Mouse (Mus musculus) stomach, embryonic 14.5 days (tissue): ENCODE data around the gene Rnase4. TPM values are rescaled to one million over a fixed set of nuclear protein-coding genes. Genes with fewer than 3 reads are reported as not detected.

Experiments
- ATAC-seq: fragments of 200-750 bp; cut with Nextera tagmentation; 2 replicates; pipeline ENCODE4 v1.8.0; 2017; ENCODE audit warnings: low read depth, moderate TSS enrichment; ENCODE audit not compliant: insufficient number of reproducible peaks, insufficient read depth, low FRiP score
- H3K27ac ChIP-seq: fragments of 300-500 bp; sonication (generic); 2 replicates; pipeline ENCODE4 v1.5.1; 2014; ENCODE audit warnings: mild to moderate bottlenecking, low read length, moderate library complexity, mixed read lengths
- H3K27me3 ChIP-seq: fragments of 300-500 bp; sonication (generic); 2 replicates; pipeline ENCODE4 v1.6.1; 2014; ENCODE audit warnings: low read length, control low read depth, mixed read lengths; ENCODE audit not compliant: control insufficient read depth, insufficient read depth
- H3K36me3 ChIP-seq: fragments of 300-500 bp; sonication (generic); 2 replicates; pipeline ENCODE4 v1.6.1; 2014; ENCODE audit warnings: mild to moderate bottlenecking, control low read depth, low read length, moderate library complexity, mixed read lengths; ENCODE audit not compliant: control insufficient read depth, insufficient read depth
- H3K4me1 ChIP-seq: fragments of 300-500 bp; sonication (generic); 2 replicates; pipeline ENCODE4 v1.6.1; 2014; ENCODE audit warnings: low read length, control low read depth, mixed read lengths; ENCODE audit not compliant: control insufficient read depth, insufficient read depth
- H3K4me2 ChIP-seq: fragments of 300-500 bp; sonication (generic); replicated peaks from 2 replicates; pipeline ENCODE4 v1.6.1; 2014; ENCODE audit warnings: low read depth, low read length, control low read depth
- H3K4me3 ChIP-seq: fragments of 300-500 bp; sonication (generic); 2 replicates; pipeline ENCODE4 v1.5.1; 2014; ENCODE audit warnings: low read depth, low read length, control low read depth
- H3K9ac ChIP-seq: fragments of 300-500 bp; sonication (generic); replicated peaks from 2 replicates; pipeline ENCODE4 v1.6.1; 2014; ENCODE audit warnings: low read depth, mild to moderate bottlenecking, control low read depth, low read length, moderate library complexity, mixed read lengths
- H3K9me3 ChIP-seq: fragments of 300-500 bp; sonication (generic); 2 replicates; pipeline ENCODE4 v1.6.1; 2016; ENCODE audit warnings: low read depth, low read length, control low read depth; ENCODE audit not compliant: control insufficient read depth
- WGBS: fragments of 180-500 bp; shearing (Covaris S2); extraction: QIAGEN DNeasy Blood & Tissue Kit; methylation state at CpG from one replicate; pipeline ENCODE4 v1.1.7; 2014; 5-methylcytosine and 5-hydroxymethylcytosine counted together
- polyA plus RNA-seq: library from polyadenylated mRNA; unstranded; fragments of >200 nt; fragmentation: Nextera tagmentation; extraction: Ambion mirVana; gene quantifications from 2 replicates; pipeline ENCODE4 v1.2.1, GENCODE M21; 2014

The Rnase4 gene
- polyA plus RNA-seq, 1 experiment from 2014 or later = 60.3 TPM

GRCm38 (mm10) chr14:51128775-51129623 lies 38.1 kb downstream of the Rnase4 start:
- Histone ChIP-seq H3K9ac (no peak overlapping the region), H3K4me3 (no peak overlapping the region), H3K27ac (no peak overlapping the region), H3K4me2 (no peak overlapping the region), H3K4me1 (no peaks in the 10 kb centered on the region), H3K36me3 (no peaks in the 10 kb centered on the region), H3K27me3 (no peaks in the 10 kb centered on the region), H3K9me3 (no peaks in the 10 kb centered on the region)
- no peak for ATAC-seq
- WGBS = 77% methylated on average over 9 of the region's 9 CpGs

GRCm38 (mm10) chr14:51129624-51129975 lies 38.7 kb downstream of the Rnase4 start:
- ATAC-seq = no peak
- H3K4me1 ChIP-seq = no peaks in the 10 kb centered on the region
- H3K4me3 ChIP-seq = no peak overlapping the region
- no peaks in the 10 kb centered on the region for H3K9me3 ChIP-seq
- H3K9ac ChIP-seq = no peak overlapping the region
- WGBS = 73% methylated on average over 4 of the region's 4 CpGs
- no peak overlapping the region for H3K4me2 ChIP-seq
- H3K27me3 ChIP-seq = no peaks in the 10 kb centered on the region
- H3K36me3 ChIP-seq = no peaks in the 10 kb centered on the region
- H3K27ac ChIP-seq = no peak overlapping the region

DNA sequence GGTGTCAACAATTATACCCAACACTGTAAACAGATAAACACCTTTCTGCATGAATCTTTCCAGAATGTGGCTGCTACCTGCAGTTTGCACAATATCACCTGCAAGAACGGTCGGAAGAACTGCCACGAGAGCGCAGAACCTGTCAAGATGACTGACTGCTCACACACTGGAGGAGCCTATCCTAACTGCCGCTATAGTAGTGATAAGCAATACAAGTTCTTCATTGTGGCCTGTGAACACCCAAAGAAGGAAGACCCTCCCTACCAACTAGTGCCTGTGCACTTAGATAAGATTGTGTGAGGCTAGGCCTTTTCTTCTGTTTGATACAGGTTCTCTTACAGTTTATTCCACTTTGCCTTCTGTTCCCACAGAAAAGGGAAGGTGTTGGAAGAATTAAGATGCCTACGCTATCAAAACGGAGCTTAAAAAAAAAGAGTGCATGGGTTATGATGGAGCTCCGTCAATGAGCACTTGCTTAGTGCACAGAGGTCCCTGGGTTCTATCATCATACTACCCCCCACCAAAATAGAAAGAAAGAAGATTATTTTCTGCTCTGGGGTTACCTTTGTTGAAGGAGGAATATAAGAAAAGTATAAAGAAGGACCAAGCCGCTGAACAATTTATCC lies 39.6 kb downstream of the Rnase4 start:
- no peaks in the 10 kb centered on the region for H3K36me3 ChIP-seq
- no peak overlapping the region for H3K27ac ChIP-seq
- no peak overlapping the region for H3K4me3 ChIP-seq
- no peaks in the 10 kb centered on the region for H3K27me3 ChIP-seq
- no peaks in the 10 kb centered on the region for H3K9me3 ChIP-seq
- no peak overlapping the region for H3K9ac ChIP-seq
- 78% methylated on average over 9 of the region's 9 CpGs for WGBS
- ATAC-seq = peak; percentile 68; the same call in 1 of the 2 replicates
- no peak overlapping the region for H3K4me2 ChIP-seq
- no peaks in the 10 kb centered on the region for H3K4me1 ChIP-seq

GRCm38 (mm10) chr14:51131086-51131815 lies 40.4 kb downstream of the Rnase4 start:
- H3K9me3 ChIP-seq = no peaks in the 10 kb centered on the region
- H3K9ac ChIP-seq = no peak overlapping the region
- no peak for ATAC-seq
- WGBS = 74% methylated on average over 7 of the region's 7 CpGs
- H3K27me3 ChIP-seq = no peaks in the 10 kb centered on the region
- H3K27ac ChIP-seq = no peak overlapping the region
- no peak overlapping the region for H3K4me3 ChIP-seq
- no peak overlapping the region for H3K4me2 ChIP-seq
- no peaks in the 10 kb centered on the region for H3K36me3 ChIP-seq
- H3K4me1 ChIP-seq = no peaks in the 10 kb centered on the region

DNA sequence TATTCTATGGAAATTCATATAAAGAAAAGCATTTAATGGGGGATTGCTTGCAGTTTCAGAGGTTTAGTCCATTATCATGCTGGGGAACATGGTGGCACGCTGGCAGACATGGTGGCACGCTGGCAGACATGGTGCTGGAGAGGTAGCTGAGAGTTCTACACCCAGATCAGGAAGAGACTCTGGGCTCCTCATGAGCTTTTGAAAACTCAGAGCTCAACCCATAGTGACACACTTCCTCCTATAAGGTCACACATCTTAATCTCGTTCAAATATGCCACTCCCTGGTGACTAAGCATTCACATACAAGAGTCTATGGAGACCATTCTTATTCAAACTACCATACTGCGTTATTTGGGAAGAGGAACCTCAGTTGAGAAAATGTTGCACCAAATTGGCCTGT lies 41.5 kb downstream of the Rnase4 start:
- ATAC-seq = peak; percentile 77
- no peaks in the 10 kb centered on the region for H3K4me1 ChIP-seq
- H3K9ac ChIP-seq = no peak overlapping the region
- H3K4me2 ChIP-seq = no peak overlapping the region
- WGBS = 80% methylated on average over 4 of the region's 4 CpGs
- no peaks in the 10 kb centered on the region for H3K9me3 ChIP-seq
- H3K27me3 ChIP-seq = no peaks in the 10 kb centered on the region
- no peak overlapping the region for H3K4me3 ChIP-seq
- no peak overlapping the region for H3K27ac ChIP-seq
- H3K36me3 ChIP-seq = no peaks in the 10 kb centered on the region

- WGBS = 74% methylated on average over 2 of the region's 2 CpGs
Observed at GRCm38 (mm10) chr14:51140342-51140741, 49.5 kb downstream of the Rnase4 start.

GRCm38 (mm10) chr14:51142119-51142518 lies 51.2 kb downstream of the Rnase4 start:
- Histone ChIP-seq H3K36me3 (no peaks in the 10 kb centered on the region), H3K4me2 (no peak overlapping the region), H3K9me3 (no peaks in the 10 kb centered on the region), H3K9ac (no peak overlapping the region), H3K27me3 (no peaks in the 10 kb centered on the region), H3K27ac (no peak overlapping the region), H3K4me1 (no peaks in the 10 kb centered on the region), H3K4me3 (no peak overlapping the region)
- WGBS = 85% methylated on average over 4 of the region's 4 CpGs
- ATAC-seq = no peak

More at GRCm38 (mm10) chr14:51140342-51140741, 49.5 kb downstream of the Rnase4 start:
- no peaks in the 10 kb centered on the region for H3K9me3 ChIP-seq
- H3K27ac ChIP-seq = no peak overlapping the region
- no peaks in the 10 kb centered on the region for H3K4me1 ChIP-seq
- H3K4me2 ChIP-seq = no peak overlapping the region
- no peak overlapping the region for H3K4me3 ChIP-seq
- no peaks in the 10 kb centered on the region for H3K27me3 ChIP-seq
- H3K9ac ChIP-seq = no peak overlapping the region
- ATAC-seq = no peak
- no peaks in the 10 kb centered on the region for H3K36me3 ChIP-seq

- H3K27ac ChIP-seq = no peak overlapping the region
- 77% methylated on average over 3 of the region's 3 CpGs for WGBS
- no peak; the same call in 1 of the 2 replicates for ATAC-seq
Observed at GRCm38 (mm10) chr14:51142568-51142967, 51.7 kb downstream of the Rnase4 start.

More at GRCm38 (mm10) chr14:51142568-51142967, 51.7 kb downstream of the Rnase4 start:
- Histone ChIP-seq H3K4me3 (no peak overlapping the region), H3K36me3 (no peaks in the 10 kb centered on the region), H3K9ac (no peak overlapping the region), H3K4me1 (no peaks in the 10 kb centered on the region), H3K4me2 (no peak overlapping the region), H3K9me3 (no peaks in the 10 kb centered on the region), H3K27me3 (no peaks in the 10 kb centered on the region)
